Comparison of ENCODE assay signal across 19 mouse cellular contexts in genomic region chr11:87454035-87454690, GRCm38 (mm10). TPM values are rescaled to one million over a fixed set of nuclear protein-coding genes. Genes with fewer than 3 reads are reported as not detected.
DNase-seq lines count a peak whose midpoint lies in the region; ATAC-seq and TF ChIP-seq lines count a peak whose summit lies in the region.
"Had no signal": no experiment of that assay in that cellular context is flagged by ENCODE, and none has a peak within 500 bp of the region (broad histone marks: within the 10 kb centered on the region; RNA-seq: fewer than 3 reads in every experiment).

No protein-coding gene starts in this region.

- TF ChIP-seq CTCF in ES-Bruce4 (IDR thresholded peaks at IDR 0.05; ENCODE audit: low read depth, low read length): no peak
- TF ChIP-seq CTCF in intestine, postnatal 0 days (IDR thresholded peaks at IDR 0.05; ENCODE audit: low read depth): no peak
- TF ChIP-seq CTCF in stomach, postnatal 0 days (IDR thresholded peaks at IDR 0.05; ENCODE audit: low read depth): no peak

- no peaks in the 10 kb centered on the region for H3K9me3 ChIP-seq in kidney, embryonic 14.5 days (ENCODE audit: control insufficient read depth, low read length)
- H3K9me3 ChIP-seq in ES-Bruce4 (replicated peaks; ENCODE audit: control insufficient read depth, insufficient read depth, low read length, poor library complexity, severe bottlenecking): no peaks in the 10 kb centered on the region
- no peaks in the 10 kb centered on the region for H3K9me3 ChIP-seq in intestine, postnatal 0 days (ENCODE audit: control insufficient read depth)
- no peaks in the 10 kb centered on the region for H3K9me3 ChIP-seq in stomach, postnatal 0 days (ENCODE audit: control insufficient read depth, low read length)
- H3K9me3 ChIP-seq: embryonic facial prominence, embryonic 13.5 days; midbrain, embryonic 10.5 days; neural tube, embryonic 12.5 days had no signal

- no peak overlapping the region for H3K9ac ChIP-seq in kidney, embryonic 14.5 days (ENCODE audit: low read depth, low read length)
- no peak overlapping the region for H3K9ac ChIP-seq in ES-Bruce4 (ENCODE audit: low read depth, poor library complexity, severe bottlenecking)
- no peak overlapping the region for H3K9ac ChIP-seq in intestine, postnatal 0 days (ENCODE audit: low read depth, low read length)
- no peak overlapping the region for H3K9ac ChIP-seq in stomach, postnatal 0 days (ENCODE audit: low read length)
- H3K9ac ChIP-seq: forebrain, postnatal 0 days; neural tube, embryonic 12.5 days had no signal

- no peak overlapping the region for H3K4me2 ChIP-seq in kidney, embryonic 14.5 days (replicated peaks; ENCODE audit: low read depth, low read length)
- H3K4me2 ChIP-seq in intestine, postnatal 0 days (replicated peaks; ENCODE audit: low read depth): no peak overlapping the region
- no peak overlapping the region for H3K4me2 ChIP-seq in stomach, postnatal 0 days (replicated peaks; ENCODE audit: low read depth)
- H3K4me2 ChIP-seq: neural tube, embryonic 12.5 days had no signal

- H3K4me1 ChIP-seq in kidney, embryonic 14.5 days (ENCODE audit: control insufficient read depth, insufficient read depth, low read length): peaks cover 6% of the 10 kb centered on the region; the same call in 1 of the 2 replicates
- H3K4me1 ChIP-seq in ES-Bruce4 (ENCODE audit: control insufficient read depth, insufficient read depth, low read length): no peaks in the 10 kb centered on the region
- H3K4me1 ChIP-seq in intestine, postnatal 0 days (replicated peaks; ENCODE audit: control insufficient read depth, insufficient read depth, low read length): no peaks in the 10 kb centered on the region
- no peaks in the 10 kb centered on the region for H3K4me1 ChIP-seq in stomach, postnatal 0 days (replicated peaks; ENCODE audit: control insufficient read depth, insufficient read depth)
- H3K4me1 ChIP-seq: neural tube, embryonic 12.5 days had no signal

- 0 out of 2 replicates have a peak overlapping the region, but pooled peaks have one; percentile 6 for H3K27ac ChIP-seq in kidney, embryonic 14.5 days (ENCODE audit: low read depth, low read length)
- H3K27ac ChIP-seq in ES-Bruce4 (ENCODE audit: insufficient read depth, low read length): peak overlapping the region; percentile 95
- H3K27ac ChIP-seq in intestine, postnatal 0 days (ENCODE audit: low read depth, low read length): no peak overlapping the region
- H3K27ac ChIP-seq in stomach, postnatal 0 days (replicated peaks): no peak overlapping the region
- H3K27ac ChIP-seq: embryonic facial prominence, embryonic 13.5 days; midbrain, embryonic 10.5 days; neural tube, embryonic 12.5 days had no signal

- no peaks in the 10 kb centered on the region for H3K27me3 ChIP-seq in kidney, embryonic 14.5 days (ENCODE audit: control insufficient read depth, insufficient read depth, low read length)
- H3K27me3 ChIP-seq in ES-Bruce4 (ENCODE audit: control insufficient read depth, insufficient read depth, low read length, poor library complexity, severe bottlenecking): no peaks in the 10 kb centered on the region
- no peaks in the 10 kb centered on the region for H3K27me3 ChIP-seq in intestine, postnatal 0 days (replicated peaks; ENCODE audit: control insufficient read depth, insufficient read depth, low read length)
- H3K27me3 ChIP-seq in stomach, postnatal 0 days (ENCODE audit: control insufficient read depth, insufficient read depth, low read length): no peaks in the 10 kb centered on the region
- H3K27me3 ChIP-seq: embryonic facial prominence, embryonic 13.5 days; neural tube, embryonic 12.5 days had no signal

- H3K4me3 ChIP-seq in kidney, embryonic 14.5 days (ENCODE audit: low read length): no peak overlapping the region
- H3K4me3 ChIP-seq in ES-Bruce4 (ENCODE audit: low read depth, low read length): no peak overlapping the region
- no peak overlapping the region for H3K4me3 ChIP-seq in intestine, postnatal 0 days (ENCODE audit: low read depth, low read length)
- no peak overlapping the region for H3K4me3 ChIP-seq in stomach, postnatal 0 days (ENCODE audit: low read depth, low read length)
- H3K4me3 ChIP-seq: embryonic facial prominence, embryonic 13.5 days; midbrain, embryonic 10.5 days; neural tube, embryonic 12.5 days had no signal

- 86% methylated on average over 2 of the region's 2 CpGs for WGBS in kidney, embryonic 14.5 days
- 83% methylated on average over 2 of the region's 2 CpGs for WGBS in intestine, postnatal 0 days
- WGBS in stomach, postnatal 0 days: 82% methylated on average over 2 of the region's 2 CpGs

- no peaks in the 10 kb centered on the region for H3K36me3 ChIP-seq in kidney, embryonic 14.5 days (ENCODE audit: control insufficient read depth, insufficient read depth, low read length)
- H3K36me3 ChIP-seq in ES-Bruce4 (ENCODE audit: control insufficient read depth, insufficient read depth, low read length, poor library complexity, severe bottlenecking): no peaks in the 10 kb centered on the region
- no peaks in the 10 kb centered on the region for H3K36me3 ChIP-seq in intestine, postnatal 0 days (ENCODE audit: control insufficient read depth, insufficient read depth)
- no peaks in the 10 kb centered on the region for H3K36me3 ChIP-seq in stomach, postnatal 0 days (ENCODE audit: control insufficient read depth, insufficient read depth, low read length)
- H3K36me3 ChIP-seq: embryonic facial prominence, embryonic 13.5 days; midbrain, embryonic 10.5 days; neural tube, embryonic 12.5 days had no signal

- no peak for TF ChIP-seq POLR2A in ES-Bruce4 (IDR thresholded peaks at IDR 0.05; ENCODE audit: insufficient read depth, low read length)

- no peak for ATAC-seq in kidney, embryonic 14.5 days (ENCODE audit: low FRiP score, low TSS enrichment)
- ATAC-seq in intestine, postnatal 0 days: 0 out of 2 replicates have a peak, but pooled peaks have one; percentile 18
- ATAC-seq in stomach, postnatal 0 days (ENCODE audit: low FRiP score, low TSS enrichment): peak; percentile 49; the same call in 1 of the 2 replicates
- ATAC-seq: forebrain, postnatal 0 days; hindbrain, embryonic 16.5 days had no signal

- no peak for TF ChIP-seq EP300 in ES-Bruce4 (IDR thresholded peaks at IDR 0.05; ENCODE audit: insufficient read depth, low read depth, low read length)
- TF ChIP-seq EP300 in stomach, postnatal 0 days (optimal IDR thresholded peaks at IDR 0.05): no peak

- no peak for DNase-seq in kidney, adult 8-10 months
- DNase-seq in stomach, postnatal 0 days (ENCODE audit: low spot score): no peak
- DNase-seq in cerebellum, adult 9-11 months: no peak
- DNase-seq in thymus, postnatal 25 days: no peak
- DNase-seq: adrenal gland, postnatal 14 days; cerebellum, adult 18-20 months; forebrain, postnatal 0 days; heart, adult 18-20 months; heart, postnatal 10 days; spleen, adult 18-20 months; thymus, postnatal 4 days had no signal

RNA-seq across cellular contexts. Expression of gene Tex14, which starts 49.3 kb away (rescaled TPM):
- 0.27 and 0.71 TPM in 2 replicates for polyA plus RNA-seq in kidney, embryonic 14.5 days (2014; fragmentation: Nextera tagmentation; extraction: Ambion mirVana)
- 15.9 and 17.9 TPM in 2 replicates for polyA plus RNA-seq in ES-Bruce4 (2011; ENCODE audit: insufficient read depth, insufficient read length, low read depth, missing spikeins)
- 1.3 and 1.8 TPM in 2 replicates for polyA plus RNA-seq in intestine, postnatal 0 days (2015; fragmentation: Nextera tagmentation; extraction: Ambion mirVana)
- polyA plus RNA-seq in stomach, postnatal 0 days (2015; fragmentation: Nextera tagmentation; extraction: Ambion mirVana): 0.98 and 1.6 TPM in 2 replicates
- polyA plus RNA-seq: C2C12; midbrain, embryonic 10.5 days had no signal

RNA-seq across cellular contexts. Expression of gene Rad51c, which starts 49.4 kb away (rescaled TPM):
- 7.4 and 8.2 TPM in 2 replicates for polyA plus RNA-seq in kidney, embryonic 14.5 days (2014; fragmentation: Nextera tagmentation; extraction: Ambion mirVana)
- polyA plus RNA-seq in ES-Bruce4 (2011; ENCODE audit: insufficient read depth, insufficient read length, low read depth, missing spikeins): 30.9 and 31.0 TPM in 2 replicates
- polyA plus RNA-seq in intestine, postnatal 0 days (2015; fragmentation: Nextera tagmentation; extraction: Ambion mirVana): 1.9 and 2.0 TPM in 2 replicates
- polyA plus RNA-seq in stomach, postnatal 0 days (2015; fragmentation: Nextera tagmentation; extraction: Ambion mirVana): 1.7 and 1.8 TPM in 2 replicates

Comparison
In these comparisons a context has a peak if more than half of its experiments do, and no peak if none do; other contexts are left out.
1. H3K27ac ChIP-seq: peak in kidney, embryonic 14.5 days (single experiment) and ES-Bruce4 (single experiment); none in intestine, postnatal 0 days (single experiment) and stomach, postnatal 0 days (single experiment).